Comparison of ENCODE assay signal across 8 mouse cellular contexts in genomic region chr16:90185928-90186588, GRCm38 (mm10). TPM values are rescaled to one million over a fixed set of nuclear protein-coding genes. Genes with fewer than 3 reads are reported as not detected.
DNase-seq lines count a peak whose midpoint lies in the region; ATAC-seq and TF ChIP-seq lines count a peak whose summit lies in the region.

No protein-coding gene starts in this region.

- 46% methylated on average over 8 of the region's 8 CpGs for WGBS in forebrain, embryonic 11.5 days
- WGBS in lung, embryonic 16.5 days, result 47% methylated on average over 8 of the region's 8 CpGs

- peak; percentile 27 for DNase-seq in G1E (ENCODE audit: low spot score)
- peak; percentile 44 for DNase-seq in c-Kit-negative CD71-positive TER-119-positive erythroid progenitor cells, embryonic 14.5 days (ENCODE audit: low read depth, low spot score)
- peak; percentile 85 for DNase-seq in forebrain, embryonic 11.5 days (ENCODE audit: low spot score)
- DNase-seq in layer of hippocampus, adult 18-20 months (ENCODE audit: low spot score in 2 of 2), result peak; percentile 74 to 91
- DNase-seq in ovary, adult 18-20 months (ENCODE audit: low spot score), result peak; percentile 37
- peak; percentile 80 for DNase-seq in thymus, postnatal 0 days (ENCODE audit: low spot score)

- H3K27ac ChIP-seq in forebrain, embryonic 11.5 days (ENCODE audit: low read depth, low read length), result no peak overlapping the region
- H3K27ac ChIP-seq in lung, embryonic 16.5 days (ENCODE audit: low read length), result no peak overlapping the region

- no peak overlapping the region for H3K4me2 ChIP-seq in forebrain, embryonic 11.5 days (ENCODE audit: low read depth, low read length, severe bottlenecking)
- no peak overlapping the region for H3K4me2 ChIP-seq in lung, embryonic 16.5 days (ENCODE audit: low read depth, low read length)

- 0 out of 2 replicates have a peak, but pooled peaks cover 4% of the 10 kb centered on the region for H3K27me3 ChIP-seq in G1E (ENCODE audit: insufficient read depth, low read length)
- H3K27me3 ChIP-seq in forebrain, embryonic 11.5 days (ENCODE audit: control insufficient read depth, insufficient read depth, low read length), result no peaks in the 10 kb centered on the region
- H3K27me3 ChIP-seq in lung, embryonic 16.5 days (ENCODE audit: control insufficient read depth, insufficient read depth, low read depth, low read length), result no peaks in the 10 kb centered on the region

- peak; percentile 31; the same call in 1 of the 2 replicates for TF ChIP-seq CTCF in G1E (IDR thresholded peaks at IDR 0.05; ENCODE audit: low read depth, low read length)

- H3K9me3 ChIP-seq in G1E (replicated peaks), result no peaks in the 10 kb centered on the region; the same call in 1 of the 2 replicates
- H3K9me3 ChIP-seq in forebrain, embryonic 11.5 days (ENCODE audit: control insufficient read depth, low read length), result no peaks in the 10 kb centered on the region
- H3K9me3 ChIP-seq in lung, embryonic 16.5 days (ENCODE audit: control insufficient read depth, low read length), result no peaks in the 10 kb centered on the region

- 0 out of 2 replicates have a peak, but pooled peaks have one; percentile 52 for ATAC-seq in G1E (ENCODE audit: extremely low read depth, insufficient number of reproducible peaks, low FRiP score, poor library complexity, severe bottlenecking)
- peak; percentile 77 for ATAC-seq in forebrain, embryonic 11.5 days (replicated peaks; ENCODE audit: low FRiP score)
- ATAC-seq in hematopoietic stem cell, adult 5-6 weeks (replicated peaks in 1 of 2; ENCODE audit: insufficient read depth in 1 of 2, low FRiP score in 2 of 2, low TSS enrichment in 1 of 2, low read depth in 1 of 2, poor library complexity in 2 of 2, severe bottlenecking in 2 of 2), result peak; percentile 68 to 83
- peak; percentile 53; the same call in 1 of the 2 replicates for ATAC-seq in lung, embryonic 16.5 days (ENCODE audit: low read depth)

- no peak overlapping the region for H3K4me3 ChIP-seq in G1E (ENCODE audit: low read depth, low read length)
- H3K4me3 ChIP-seq in forebrain, embryonic 11.5 days (ENCODE audit: low read depth, low read length), result no peak overlapping the region
- H3K4me3 ChIP-seq in lung, embryonic 16.5 days (ENCODE audit: low read length), result no peak overlapping the region

- H3K4me1 ChIP-seq in G1E (ENCODE audit: insufficient read depth, low read depth, low read length), result peaks cover 3% of the 10 kb centered on the region; the same call in 1 of the 2 replicates
- no peaks in the 10 kb centered on the region for H3K4me1 ChIP-seq in forebrain, embryonic 11.5 days (replicated peaks; ENCODE audit: control insufficient read depth, insufficient read depth, low read length)
- 0 out of 2 replicates have a peak, but pooled peaks cover 3% of the 10 kb centered on the region for H3K4me1 ChIP-seq in lung, embryonic 16.5 days (replicated peaks; ENCODE audit: control insufficient read depth, insufficient read depth, low read length)

- H3K36me3 ChIP-seq in G1E (replicated peaks), result no peaks in the 10 kb centered on the region
- H3K36me3 ChIP-seq in forebrain, embryonic 11.5 days (ENCODE audit: control insufficient read depth, insufficient read depth, low read length), result no peaks in the 10 kb centered on the region
- no peaks in the 10 kb centered on the region for H3K36me3 ChIP-seq in lung, embryonic 16.5 days (ENCODE audit: control insufficient read depth, insufficient read depth, low read length)

- no peak overlapping the region for H3K9ac ChIP-seq in forebrain, embryonic 11.5 days (ENCODE audit: low read length)
- no peak overlapping the region for H3K9ac ChIP-seq in lung, embryonic 16.5 days (ENCODE audit: low read length)

RNA-seq across cellular contexts. Expression of gene Sod1, which starts 34.5 kb away (rescaled TPM):
- 376 and 389 TPM in 2 replicates for total RNA-seq in G1E (2014; fragmentation: Nextera tagmentation)
- total RNA-seq in G1E (2017), result 652 and 747 TPM in 2 replicates
- 609 and 629 TPM in 2 replicates for polyA plus RNA-seq in G1E (2012)
- polyA plus RNA-seq in forebrain, embryonic 11.5 days (2014; fragmentation: Nextera tagmentation; extraction: Ambion mirVana), result 1,077 and 1,097 TPM in 2 replicates
- total RNA-seq in hematopoietic stem cell, adult 5-6 weeks (2017), result 589 and 614 TPM in 2 replicates
- 100 to 1,000 TPM; 412 to 430 TPM for total RNA-seq in layer of hippocampus, adult 18-20 months (2021)
- polyA plus RNA-seq in lung, embryonic 16.5 days (2015; fragmentation: Nextera tagmentation; extraction: Ambion mirVana), result 1,312 and 1,369 TPM in 2 replicates
- 1,237 and 1,253 TPM in 2 replicates for polyA plus RNA-seq in thymus, postnatal 0 days (2015; fragmentation: Nextera tagmentation; extraction: Ambion mirVana)

RNA-seq across cellular contexts. Expression of gene Tiam1, which starts 42.5 kb away (rescaled TPM):
- total RNA-seq in G1E (2014; fragmentation: Nextera tagmentation) (1.4 and 1.8 TPM in 2 replicates), G1E (2017) (4.9 and 5.3 TPM in 2 replicates)
- polyA plus RNA-seq in G1E (2012), result 2.9 and 3.0 TPM in 2 replicates
- 22.7 and 30.4 TPM in 2 replicates for polyA plus RNA-seq in forebrain, embryonic 11.5 days (2014; fragmentation: Nextera tagmentation; extraction: Ambion mirVana)
- 18.4 and 30.1 TPM in 2 replicates for total RNA-seq in hematopoietic stem cell, adult 5-6 weeks (2017)
- total RNA-seq in layer of hippocampus, adult 18-20 months (2021), result 100 to 1,000 TPM; 109 to 111 TPM
- 11.1 and 12.8 TPM in 2 replicates for polyA plus RNA-seq in lung, embryonic 16.5 days (2015; fragmentation: Nextera tagmentation; extraction: Ambion mirVana)
- 25.6 and 32.7 TPM in 2 replicates for polyA plus RNA-seq in thymus, postnatal 0 days (2015; fragmentation: Nextera tagmentation; extraction: Ambion mirVana)

Comparison
In these comparisons a context has a peak if more than half of its experiments do, and no peak if none do; other contexts are left out.
1. DNase-seq: peak in every context shown above with its lines; median percentile 85 in forebrain, embryonic 11.5 days; 82 in layer of hippocampus, adult 18-20 months; 80 in thymus, postnatal 0 days; 44 in c-Kit-negative CD71-positive TER-119-positive erythroid progenitor cells, embryonic 14.5 days; 37 in ovary, adult 18-20 months; 27 in G1E.